Mouse (Mus musculus) left cerebral cortex, postnatal 25 days (tissue): ENCODE results near the gene Nup107. TPM values are rescaled to one million over a fixed set of nuclear protein-coding genes. Genes with fewer than 3 reads are reported as not detected.

Experiments
- DNase-seq, 2 experiments: peaks; one replicate each; pipeline ENCODE4 v3.0.0; 2022; ENCODE audit warnings: low spot score in 2 of 2, mixed read lengths in 1 of 2
- intact Hi-C: fragments of 180-260 bp; cut with DNase I; formaldehyde crosslinking; loops from one replicate; pipeline ENCODE4 v1.15.1; 2025
- total RNA-seq, 2 experiments: library from RNA; stranded (reverse); gene quantifications; 2 replicates each; pipeline ENCODE4 v1.2.3; 2021

Gene Nup107
- total RNA-seq, 2 experiments from 2014 or later: 13.7 to 15.5 TPM

DNA sequence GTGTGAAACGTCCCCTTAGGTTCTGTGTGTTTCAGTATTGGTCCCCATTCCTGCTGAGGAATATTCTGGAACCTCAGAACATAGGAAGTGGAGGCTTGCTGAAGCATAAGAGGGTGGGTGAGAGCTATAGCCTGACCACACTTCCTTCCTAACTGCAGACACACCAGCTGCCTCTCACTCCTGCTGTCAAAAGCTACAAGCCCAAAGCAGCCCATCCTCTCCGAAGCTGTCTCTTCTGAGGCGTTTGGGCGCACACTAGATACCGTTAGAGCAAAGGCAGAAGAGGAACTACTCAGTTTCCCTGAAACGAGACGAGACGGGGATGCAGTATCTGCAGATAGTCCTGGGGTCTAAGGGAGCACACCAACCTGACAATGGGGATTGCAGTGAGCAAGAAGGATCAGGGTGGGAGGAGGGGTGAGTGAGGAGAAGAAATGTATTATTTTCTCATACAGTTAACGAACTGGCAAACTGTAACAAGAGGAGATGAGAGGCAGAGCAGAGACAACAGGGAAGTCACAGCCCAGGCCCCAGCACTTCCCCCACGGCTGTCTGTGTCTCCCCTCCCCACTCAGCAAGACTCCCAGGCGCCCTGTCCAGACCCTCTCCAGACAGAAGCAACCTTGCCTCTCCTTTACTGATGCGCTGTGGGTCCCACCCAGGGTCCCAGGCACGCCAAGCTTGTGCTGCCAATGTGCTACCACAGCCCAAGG, 37.3 kb downstream of the Nup107 start:
- DNase-seq: no peak
- intact Hi-C loops: no loop called here

DNA sequence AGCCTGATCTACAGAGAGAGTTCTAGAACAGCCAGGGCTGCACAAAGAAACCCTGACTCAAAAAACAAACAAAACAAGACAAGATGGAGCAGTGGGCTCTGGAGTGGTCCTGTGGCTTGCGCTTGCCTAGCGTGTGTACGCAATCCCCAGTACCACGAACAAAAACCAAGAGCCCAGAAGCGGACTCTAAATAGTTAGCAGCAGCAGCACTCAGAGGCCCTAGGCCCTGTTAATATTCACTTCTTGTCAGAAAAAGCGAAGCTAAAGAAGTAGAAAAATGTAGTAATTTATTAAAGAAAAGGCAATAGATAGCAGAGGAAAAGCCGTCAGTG, 37.9 kb downstream of the Nup107 start:
- no peak for DNase-seq
- intact Hi-C loops: no loop called here

DNA sequence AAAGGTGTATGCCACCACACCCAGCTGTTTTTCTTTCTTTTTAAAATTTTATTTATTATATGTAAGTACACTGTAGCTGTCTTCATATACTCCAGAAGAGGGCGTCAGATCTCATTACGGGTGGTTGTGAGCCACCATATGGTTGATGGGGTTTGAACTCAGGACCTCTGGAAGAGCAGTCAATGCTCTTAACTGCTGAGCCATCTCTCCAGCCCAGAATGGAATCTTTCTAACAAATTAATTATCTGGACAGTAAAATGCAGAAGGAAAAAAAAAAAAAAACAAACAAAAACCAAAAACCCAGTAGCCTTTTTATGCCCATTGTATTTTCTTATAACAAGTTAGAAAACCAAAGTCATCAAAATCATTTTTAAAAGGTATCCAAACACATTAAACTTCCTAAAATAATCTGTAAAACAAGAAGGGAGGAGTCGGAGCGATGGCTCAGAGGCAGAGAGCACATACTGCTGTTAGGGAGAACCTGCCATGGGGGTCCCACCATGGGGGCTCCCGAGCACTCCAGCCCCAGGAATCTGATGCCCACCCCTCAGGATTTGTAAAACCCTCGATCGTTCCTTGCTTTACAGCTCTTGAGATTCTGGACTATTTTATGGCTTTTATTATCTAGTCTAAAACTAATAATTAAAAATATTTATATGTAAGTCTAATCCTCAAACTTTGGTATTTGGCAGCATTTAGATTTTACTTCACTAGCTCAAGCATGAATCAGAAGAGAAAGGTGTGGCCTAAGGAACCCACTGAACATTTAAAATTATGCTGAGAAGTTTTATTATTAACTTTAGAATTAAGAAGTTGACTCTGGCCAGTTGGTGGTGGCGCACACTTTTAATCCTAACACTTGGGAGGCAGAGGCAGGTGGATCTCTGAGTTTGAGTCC, 38.5 kb downstream of the Nup107 start:
- intact Hi-C loops: no loop called here
- no peak for DNase-seq

DNA sequence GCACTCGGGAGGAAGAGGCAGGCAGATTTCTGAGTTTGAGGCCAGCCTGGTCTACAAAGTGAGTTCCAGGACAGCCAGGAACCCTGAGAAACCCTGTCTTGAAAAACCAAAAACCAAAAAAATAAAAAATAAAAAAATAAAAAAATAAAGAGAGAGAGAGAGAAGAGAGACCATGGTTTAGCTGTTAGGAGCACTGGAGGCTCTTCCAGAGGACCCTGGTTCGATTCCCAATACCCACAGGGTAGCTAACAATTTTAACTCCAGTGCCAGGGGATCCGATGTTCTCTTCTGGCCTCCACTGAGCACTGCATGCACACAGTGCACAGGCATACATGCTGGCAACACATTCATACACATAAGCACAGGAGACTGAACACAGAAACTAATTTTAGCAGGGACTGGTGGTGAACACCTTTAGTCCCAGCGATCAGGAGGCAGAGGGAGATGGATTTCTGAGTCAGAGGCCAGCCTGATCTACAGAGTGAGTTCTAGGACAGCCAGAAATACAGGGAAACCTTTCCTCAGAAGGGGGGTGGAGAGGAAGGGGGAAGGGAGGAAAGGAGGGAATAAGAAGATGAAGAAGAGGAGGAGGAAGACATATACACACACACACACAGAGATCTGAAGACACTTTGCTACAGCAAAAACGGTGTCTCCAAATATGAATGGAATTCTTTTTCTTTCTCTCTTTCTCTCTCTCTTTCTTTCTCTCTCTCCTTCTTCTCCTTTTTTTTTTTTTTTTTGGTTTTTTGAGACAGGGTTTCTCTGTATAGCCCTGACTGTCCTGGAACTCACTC, 39.5 kb downstream of the Nup107 start:
- no peak for DNase-seq
- intact Hi-C loops: no loop called here

DNA sequence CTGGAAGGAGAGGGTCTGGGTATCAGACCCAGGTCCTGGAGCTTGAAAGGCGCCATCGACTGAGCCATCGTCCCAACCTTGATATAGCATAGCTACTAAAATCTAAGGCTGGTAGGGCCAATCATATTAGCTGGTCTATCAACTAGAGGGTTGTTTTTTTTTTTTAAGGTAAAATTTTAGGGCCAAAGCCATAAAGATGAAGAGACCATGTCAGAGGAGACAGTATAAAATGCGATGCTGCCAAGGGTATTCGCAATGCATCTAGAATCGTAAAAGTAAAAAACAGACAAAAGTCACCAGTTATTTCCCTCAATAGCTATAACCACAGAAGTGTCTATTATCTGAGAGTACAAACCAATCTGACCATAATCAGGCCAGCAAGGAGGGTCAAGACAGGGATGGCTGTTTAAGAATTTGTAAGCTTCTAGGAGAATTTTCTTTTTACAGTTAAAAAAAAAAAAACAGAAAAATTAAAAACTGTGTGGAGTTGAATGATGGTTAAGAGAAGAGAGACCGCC, 40.1 kb downstream of the Nup107 start:
- intact Hi-C loops: no loop called here
- no peak for DNase-seq

DNA sequence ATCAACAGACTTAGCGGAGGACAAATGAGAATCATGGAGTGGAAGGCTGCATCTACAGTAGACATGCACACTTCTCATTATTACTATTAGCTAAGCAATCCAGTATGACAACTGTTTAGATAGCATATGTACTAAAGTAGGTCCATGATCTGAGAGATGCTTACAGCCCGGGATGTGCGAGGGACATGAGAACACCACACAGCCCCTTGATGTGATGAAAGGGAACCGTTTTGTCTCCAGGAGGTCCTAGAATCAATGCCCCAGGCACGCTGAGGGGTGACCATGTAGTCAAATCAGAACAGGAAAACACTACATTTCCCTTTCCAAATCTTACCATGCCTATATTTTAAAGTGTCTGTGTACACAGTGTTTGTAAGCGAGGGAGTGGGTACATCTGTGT, 40.8 kb downstream of the Nup107 start:
- intact Hi-C loops: no loop called here
- DNase-seq: no peak

DNA sequence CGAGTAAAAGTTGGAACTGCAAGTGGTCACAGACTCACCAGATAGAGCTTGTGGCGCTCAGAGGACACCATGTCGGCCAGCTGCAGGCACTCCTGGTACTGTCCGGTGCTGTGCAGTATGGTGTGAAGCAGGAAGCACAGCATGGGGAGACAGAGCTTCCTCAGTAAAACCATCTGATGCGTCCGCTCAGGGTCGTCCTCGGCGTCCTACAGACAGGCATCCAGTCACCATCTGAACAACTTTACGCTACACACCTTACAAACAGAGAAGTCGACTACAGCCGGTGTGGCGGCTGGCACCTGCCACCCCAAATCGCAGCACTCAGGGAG, 41.3 kb downstream of the Nup107 start:
- intact Hi-C loops: no loop called here
- DNase-seq: no peak

DNA sequence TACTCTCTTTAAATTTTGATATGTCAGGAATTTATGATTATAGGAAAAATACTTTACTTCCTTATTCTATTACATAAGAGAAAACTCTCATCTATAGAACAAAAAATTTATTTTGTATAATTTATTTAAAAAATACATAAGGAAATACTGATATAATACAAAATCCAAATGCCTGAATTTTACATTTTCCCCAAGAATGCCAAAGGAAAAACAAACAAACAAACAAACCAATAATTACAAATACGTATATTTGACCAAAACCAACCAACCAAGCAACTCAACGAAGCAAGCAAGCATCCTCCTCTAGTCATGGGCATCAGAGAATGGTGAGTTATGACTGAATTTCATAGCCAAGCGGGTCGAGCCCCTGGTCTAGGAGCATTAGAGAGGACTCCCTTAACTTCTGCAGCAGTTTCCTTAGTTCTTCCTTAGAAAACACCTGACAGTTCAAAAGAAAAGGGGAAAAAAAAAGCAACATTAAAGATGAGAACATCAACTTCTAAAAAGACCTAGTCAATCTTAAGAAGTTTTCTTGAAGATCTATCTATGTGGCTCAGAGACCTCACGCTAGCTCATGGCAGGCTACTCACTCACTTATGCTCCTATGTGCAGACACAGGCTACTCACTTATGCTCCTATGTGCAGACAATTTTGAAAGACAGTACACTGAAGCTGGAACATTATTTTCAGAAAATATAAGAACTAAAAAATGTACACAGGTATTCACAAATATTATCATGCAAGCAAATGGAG, 41.8 kb downstream of the Nup107 start:
- DNase-seq: no peak
- intact Hi-C loops: no loop called here

DNA sequence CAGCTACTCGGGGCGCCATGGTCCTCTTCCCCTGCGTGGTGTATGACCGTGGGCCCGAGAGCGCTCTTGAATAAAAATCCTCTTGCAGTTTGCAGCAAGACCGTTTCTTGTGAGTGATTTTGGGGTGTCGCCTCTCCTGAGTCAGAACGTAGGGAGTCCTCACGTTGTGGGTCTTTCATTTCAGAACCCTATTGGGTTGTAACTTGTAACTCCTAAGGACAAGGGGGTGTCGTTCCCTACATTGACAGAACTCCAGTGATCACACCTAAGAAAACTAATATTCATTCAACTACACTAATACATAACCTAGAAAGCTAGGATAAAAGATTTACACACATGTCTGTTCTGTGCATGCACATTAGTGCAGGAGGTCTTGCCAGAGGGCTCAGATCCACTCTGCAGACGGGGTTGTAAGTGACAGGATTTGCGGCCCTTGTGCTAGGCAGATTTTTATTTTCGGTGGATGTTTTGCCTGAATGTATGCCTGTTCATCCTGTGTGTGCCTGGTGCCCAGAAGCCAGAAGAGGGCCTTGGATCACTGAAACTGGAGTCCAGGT, 42.6 kb downstream of the Nup107 start:
- intact Hi-C loops: no loop called here
- no peak for DNase-seq

DNA sequence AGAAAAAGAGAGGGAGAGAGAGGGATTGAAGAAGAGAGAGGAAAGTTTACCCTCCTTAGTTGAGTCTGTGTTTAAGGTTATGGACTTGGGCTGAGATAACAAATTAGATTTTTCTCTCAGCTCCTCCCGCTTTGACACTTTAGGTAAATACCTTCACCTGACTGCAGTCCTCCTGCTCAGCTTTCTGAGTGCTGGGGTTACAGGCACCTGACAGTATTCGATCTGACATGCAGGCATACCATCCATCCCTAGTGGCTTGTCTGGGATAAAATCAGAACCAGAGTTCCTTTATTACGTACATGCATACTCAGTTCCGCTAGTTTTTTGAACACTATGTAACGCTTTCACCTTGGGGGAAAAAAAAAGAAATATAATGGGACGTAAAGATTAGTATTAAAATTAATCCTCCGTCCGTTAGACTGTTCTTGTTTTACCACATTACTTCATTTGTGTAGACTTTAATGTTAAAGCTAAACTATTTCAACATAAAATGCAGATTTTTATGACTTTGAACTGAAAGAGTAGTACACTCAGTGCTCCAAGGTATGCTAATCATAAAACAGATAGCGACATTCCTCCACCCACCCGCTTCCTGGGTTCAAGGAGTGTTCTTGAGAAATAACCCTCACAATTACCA, 43.3 kb downstream of the Nup107 start:
- no peak for DNase-seq
- intact Hi-C loops: no loop called here

DNA sequence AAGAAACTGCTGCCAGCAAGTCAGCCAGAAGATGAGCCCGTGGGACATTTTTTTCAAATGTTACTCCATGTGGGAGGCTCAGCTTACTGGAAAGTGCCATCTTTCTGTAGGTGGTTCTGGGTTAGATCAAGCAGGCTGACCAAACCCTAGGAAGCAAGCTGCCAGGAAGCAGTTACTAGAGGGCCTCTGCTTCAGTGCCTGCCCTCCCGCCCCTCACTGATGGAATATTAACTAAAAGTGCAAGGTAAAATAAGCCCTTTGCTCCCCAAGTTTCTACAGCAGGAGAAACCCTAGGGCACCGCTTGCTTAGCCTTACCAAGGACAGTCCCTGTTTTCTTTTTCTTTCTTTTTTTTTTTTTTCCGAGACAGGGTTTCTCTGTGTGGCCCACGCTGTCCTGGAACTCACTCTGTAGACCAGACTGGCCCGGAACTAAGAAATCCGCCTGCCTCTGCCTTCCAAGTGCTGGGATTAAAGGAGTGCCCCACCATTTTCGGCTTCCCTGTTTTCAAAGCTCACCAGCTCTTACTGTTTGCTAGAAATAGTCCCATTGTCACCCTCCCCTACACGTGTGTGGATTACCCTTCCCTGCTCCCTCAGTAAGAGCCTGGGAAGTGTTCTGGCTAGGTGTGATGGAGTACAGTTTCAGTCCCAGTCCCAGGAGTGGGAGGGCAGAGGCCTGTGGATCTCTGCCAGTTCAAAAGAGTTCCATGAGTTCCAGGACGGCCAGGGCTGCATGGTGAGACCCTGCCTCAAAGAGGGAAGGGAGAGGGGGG, 44.0 kb downstream of the Nup107 start:
- intact Hi-C loops: no loop called here
- DNase-seq: no peak

DNA sequence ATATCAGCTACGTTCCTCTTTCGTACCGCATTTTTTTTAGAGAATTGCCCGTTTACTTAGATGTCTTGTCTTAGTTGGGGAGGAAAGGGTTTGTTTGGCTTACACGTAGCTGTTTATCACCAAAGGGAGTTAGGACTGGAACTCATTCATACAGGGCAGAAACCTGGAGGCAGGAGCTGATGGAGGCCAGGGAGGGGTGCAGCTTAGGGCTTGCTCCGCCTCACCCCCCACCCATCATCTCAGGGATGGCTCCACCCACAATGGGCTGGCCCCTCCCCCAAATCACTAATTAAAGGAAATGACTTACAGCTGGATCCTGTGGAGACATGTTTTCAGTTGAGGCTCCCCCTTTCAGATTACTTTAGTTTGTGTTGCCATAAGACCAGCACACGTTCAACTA, 44.8 kb downstream of the Nup107 start:
- intact Hi-C loops: no loop called here
- DNase-seq: no peak

DNA sequence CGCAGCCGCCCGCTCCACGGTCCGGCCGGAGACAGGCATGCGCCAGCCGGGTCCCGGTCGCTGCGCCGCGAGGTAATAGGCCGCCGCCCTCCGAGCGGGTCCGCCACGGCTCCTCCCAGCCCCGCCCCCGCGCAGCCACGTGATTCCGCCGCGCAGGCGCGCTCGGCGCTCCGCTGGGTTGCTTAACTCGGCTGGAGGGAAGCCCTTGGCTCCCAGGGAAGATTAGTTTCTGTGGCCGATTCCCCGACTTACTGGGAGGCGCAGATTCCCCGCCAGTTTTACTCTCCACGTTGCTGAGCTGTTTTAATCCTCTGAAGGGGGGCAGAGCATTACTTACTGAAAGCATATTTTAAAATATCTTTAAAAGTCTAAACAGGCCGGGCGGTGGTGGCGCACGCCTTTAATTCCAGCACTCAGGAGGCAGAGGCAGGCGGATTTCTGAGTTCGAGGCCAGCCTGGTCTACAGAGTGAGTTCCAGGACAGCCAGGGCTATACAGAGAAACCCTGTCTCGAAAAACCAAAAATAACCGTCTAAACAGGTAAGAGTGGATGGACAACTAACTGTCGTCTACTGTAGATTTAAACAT, 46.1 kb downstream of the Nup107 start, which contains the start of gene Slc35e3:
Slc35e3 (minus strand) TSS at position 69 of the 587 bp plus-strand sequence.
- peak; percentile 94 to 95 for DNase-seq
- intact Hi-C loops: no loop called here

DNA sequence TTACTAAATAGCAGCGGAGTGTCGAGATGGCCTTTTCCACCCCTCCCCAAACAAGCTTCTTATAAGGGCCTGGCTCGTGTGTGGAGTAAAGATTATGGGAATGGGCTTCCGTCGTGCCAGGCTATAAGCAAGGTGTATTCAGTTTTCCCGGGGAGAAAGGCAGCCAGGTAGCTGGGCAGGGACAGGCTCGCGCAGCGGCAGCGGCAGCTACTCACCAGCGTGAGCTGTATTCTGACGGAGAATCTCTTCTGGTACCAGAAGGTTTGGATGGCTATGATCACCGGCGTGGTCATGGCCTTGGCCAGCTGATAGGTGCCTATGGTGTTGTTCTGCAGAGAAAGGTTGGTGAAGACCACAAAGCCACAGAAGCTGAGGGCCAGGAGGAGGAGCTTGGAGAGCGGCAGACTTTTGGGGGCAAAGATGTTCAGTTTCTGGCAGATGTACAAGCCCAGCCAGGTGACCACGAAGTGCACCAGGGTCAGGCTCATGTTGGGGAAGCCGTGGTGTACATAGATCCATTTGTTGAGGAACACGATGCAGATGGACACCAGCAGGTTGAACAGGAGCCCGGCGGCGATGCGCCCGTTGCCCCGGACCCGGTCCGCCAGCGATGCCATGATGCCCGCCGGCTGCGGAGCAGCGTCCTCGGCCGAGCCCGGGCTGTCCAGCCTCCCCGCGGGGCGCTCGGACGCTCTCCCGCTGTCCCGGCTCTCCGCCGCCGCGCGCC, 46.8 kb downstream of the Nup107 start:
- peak; percentile 13 to 25 for DNase-seq
- intact Hi-C loops: loop anchor here (2.0 kb wide), 1 partner anchor 35 kb away; the partner anchor contains the start of gene Mdm2

DNA sequence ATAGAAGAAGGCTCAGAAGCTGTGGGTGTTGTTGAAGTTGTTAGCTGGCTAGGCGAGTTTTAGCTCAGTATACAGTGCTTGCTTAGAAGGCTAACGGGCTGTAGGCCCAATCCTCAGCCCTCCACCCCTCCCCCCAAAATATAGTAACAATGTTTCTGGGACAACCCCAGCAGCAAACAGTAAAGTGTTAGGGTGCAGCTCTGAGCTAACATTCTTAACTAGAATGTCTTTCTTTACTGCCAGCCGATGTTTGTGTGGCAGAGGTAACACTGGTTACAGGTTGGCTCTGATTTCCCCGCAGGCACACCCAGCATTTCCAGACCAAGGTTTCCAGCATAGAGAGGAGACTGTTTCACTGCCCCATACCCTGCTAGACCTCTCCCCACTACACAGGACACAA, 48.6 kb downstream of the Nup107 start:
- intact Hi-C loops: loop anchor here (2.0 kb wide), 1 partner anchor 33 kb away; the partner anchor contains the start of gene Mdm2
- DNase-seq: no peak

DNA sequence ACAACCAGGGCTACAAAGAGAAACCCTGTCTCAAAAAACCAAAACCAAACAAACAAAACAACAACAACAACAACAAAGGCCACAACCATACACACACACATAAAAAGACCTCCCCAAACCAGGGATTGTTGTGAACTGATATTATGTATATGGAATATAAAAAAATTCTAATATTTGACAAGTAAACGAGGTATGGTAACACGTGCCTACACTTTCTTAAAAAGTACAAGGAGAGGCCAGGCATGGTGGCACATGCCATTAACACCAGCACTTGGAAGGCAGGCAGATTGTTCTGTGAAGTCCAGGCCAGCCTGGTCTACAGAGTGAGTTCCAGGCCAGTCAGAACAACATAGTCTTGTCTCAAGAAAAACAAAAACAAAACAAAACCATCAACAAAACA, 49.3 kb downstream of the Nup107 start:
- intact Hi-C loops: no loop called here
- DNase-seq: no peak

DNA sequence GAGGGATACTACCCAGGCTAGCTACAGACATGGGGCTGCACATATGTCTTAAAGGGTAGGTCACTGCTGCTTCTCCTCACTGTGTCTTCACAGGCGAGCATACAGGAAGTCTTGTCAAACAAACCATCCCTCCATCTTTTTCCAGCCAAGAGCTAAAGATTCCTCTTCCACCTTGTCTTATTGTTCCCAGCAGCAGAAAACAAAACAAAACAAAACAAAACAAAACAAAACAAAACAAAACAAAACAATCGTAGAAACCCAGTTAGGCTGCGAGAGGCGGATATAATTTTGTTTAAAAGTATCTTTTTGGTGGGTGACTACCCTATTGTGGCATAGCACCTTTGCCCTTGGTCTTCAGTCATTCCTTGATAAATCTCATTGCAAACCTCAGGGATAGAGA, 49.9 kb downstream of the Nup107 start:
- DNase-seq: no peak
- intact Hi-C loops: no loop called here
